Mouse (Mus musculus) olfactory bulb, adult 2 months (tissue): ENCODE results near the gene Adamtsl1.

Experiments
- CTCF ChIP-seq: fragments of 200-500 bp; IDR thresholded peaks from 2 replicates; pipeline ENCODE4 v1.5.1; 2012; ENCODE audit warnings: low read depth, mild to moderate bottlenecking, low read length, moderate library complexity; ENCODE audit not compliant: insufficient read depth
- POLR2A ChIP-seq: fragments of 200-500 bp; IDR thresholded peaks from 2 replicates; pipeline ENCODE4 v1.6.1; 2012; ENCODE audit warnings: mild to moderate bottlenecking, low read depth, low read length, moderate library complexity; ENCODE audit not compliant: insufficient read depth

DNA sequence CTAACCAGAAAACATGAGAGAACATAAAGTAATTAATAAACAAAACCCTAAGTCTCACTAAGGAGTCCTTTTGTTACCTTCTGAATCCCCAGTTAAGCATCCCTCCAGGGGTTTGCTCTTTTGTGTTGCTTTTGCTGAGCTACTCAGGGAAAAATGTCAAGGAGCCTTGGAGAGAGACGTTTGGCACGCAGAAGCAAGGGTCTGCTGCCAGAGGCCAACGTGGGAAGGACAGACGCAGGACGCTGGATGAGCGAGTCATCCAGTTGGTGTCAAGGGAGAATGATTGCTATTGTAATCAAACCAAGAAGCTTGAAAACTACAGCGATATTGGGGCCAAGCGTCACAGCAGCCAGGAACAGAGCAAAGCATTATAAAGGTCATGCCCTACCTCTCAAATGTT is 517.1 kb downstream of the Adamtsl1 start:
- no peak for TF ChIP-seq CTCF
- TF ChIP-seq POLR2A: no peak
